In genomic region chr19:47497736-47498135, GRCm38 (mm10) we compare ENCODE assay signal across 22 mouse cellular contexts. TPM values are rescaled to one million over a fixed set of nuclear protein-coding genes. Genes with fewer than 3 reads are reported as not detected.
DNase-seq lines count a peak whose midpoint lies in the region; ATAC-seq lines count a peak whose summit lies in the region.
"Had no signal": no experiment of that assay in that cellular context is flagged by ENCODE, and none has a peak within 500 bp of the region (broad histone marks: within the 10 kb centered on the region; RNA-seq: fewer than 3 reads in every experiment).

No protein-coding gene starts in this region.

- ATAC-seq in embryonic facial prominence, embryonic 13.5 days (ENCODE audit: insufficient number of reproducible peaks, insufficient read depth, low FRiP score, low TSS enrichment, low read depth), result no peak
- ATAC-seq in limb, embryonic 13.5 days (ENCODE audit: low FRiP score, low read depth), result peak; percentile 29; the same call in 1 of the 2 replicates
- ATAC-seq: CD4-positive, CD25-positive, alpha-beta regulatory T cell, adult 4 months; forebrain, embryonic 14.5 days had no signal

- no peaks in the 10 kb centered on the region for H3K27me3 ChIP-seq in embryonic facial prominence, embryonic 13.5 days
- no peaks in the 10 kb centered on the region for H3K27me3 ChIP-seq in embryonic facial prominence, embryonic 10.5 days (replicated peaks; ENCODE audit: low read depth, poor library complexity, severe bottlenecking)
- no peaks in the 10 kb centered on the region for H3K27me3 ChIP-seq in limb, embryonic 13.5 days
- H3K27me3 ChIP-seq: heart, embryonic 15.5 days; hindbrain, embryonic 13.5 days had no signal

- DNase-seq in embryonic facial prominence, embryonic 10.5 days (ENCODE audit: low spot score), result no peak
- DNase-seq in forelimb bud, embryonic 11.5 days (ENCODE audit: low read depth, low spot score), result peak; percentile 46
- DNase-seq in MN1 (ENCODE audit: low spot score), result no peak
- DNase-seq in cerebellum, postnatal 4 days (ENCODE audit: low spot score in 2 of 2), result no peak
- DNase-seq in gastrocnemius, postnatal 25 days, result no peak
- DNase-seq: adrenal gland, postnatal 10 days; B cell, adult 2 months; cerebellum, adult 11 months; cerebellum, adult 8-10 months; cerebellum, postnatal 25 days; gastrocnemius, postnatal 10 days; heart, adult 2 months; heart, postnatal 14 days had no signal

- H3K4me3 ChIP-seq in embryonic facial prominence, embryonic 13.5 days, result no peak overlapping the region
- H3K4me3 ChIP-seq in embryonic facial prominence, embryonic 10.5 days, result no peak overlapping the region
- no peak overlapping the region for H3K4me3 ChIP-seq in limb, embryonic 13.5 days
- H3K4me3 ChIP-seq: heart, adult 2 months; heart, embryonic 15.5 days; hindbrain, embryonic 13.5 days had no signal

- WGBS in embryonic facial prominence, embryonic 13.5 days, result 84% methylated on average over 6 of the region's 6 CpGs
- WGBS in embryonic facial prominence, embryonic 10.5 days, result 94% methylated on average over 6 of the region's 6 CpGs
- WGBS in limb, embryonic 13.5 days, result 35% methylated on average over 6 of the region's 6 CpGs

- no peak overlapping the region for H3K9ac ChIP-seq in embryonic facial prominence, embryonic 13.5 days
- no peak overlapping the region for H3K9ac ChIP-seq in limb, embryonic 13.5 days
- H3K9ac ChIP-seq: heart, embryonic 15.5 days; hindbrain, embryonic 13.5 days had no signal

- no peak overlapping the region for H3K4me2 ChIP-seq in embryonic facial prominence, embryonic 13.5 days
- no peak overlapping the region for H3K4me2 ChIP-seq in limb, embryonic 13.5 days (replicated peaks)
- H3K4me2 ChIP-seq: heart, embryonic 11.5 days; heart, embryonic 15.5 days; hindbrain, embryonic 13.5 days had no signal

- H3K4me1 ChIP-seq in embryonic facial prominence, embryonic 13.5 days, result peaks cover 45% of the 10 kb centered on the region
- H3K4me1 ChIP-seq in embryonic facial prominence, embryonic 10.5 days, result peaks cover 29% of the 10 kb centered on the region
- peaks cover 41% of the 10 kb centered on the region for H3K4me1 ChIP-seq in limb, embryonic 13.5 days

- peaks cover 16% of the 10 kb centered on the region for H3K36me3 ChIP-seq in embryonic facial prominence, embryonic 13.5 days
- peaks cover 13% of the 10 kb centered on the region for H3K36me3 ChIP-seq in embryonic facial prominence, embryonic 10.5 days (replicated peaks)
- peaks cover 6% of the 10 kb centered on the region for H3K36me3 ChIP-seq in limb, embryonic 13.5 days
- H3K36me3 ChIP-seq: heart, embryonic 15.5 days had no signal

- peak overlapping the region; percentile 48; the same call in 1 of the 2 replicates for H3K27ac ChIP-seq in embryonic facial prominence, embryonic 13.5 days
- H3K27ac ChIP-seq in embryonic facial prominence, embryonic 10.5 days (replicated peaks), result no peak overlapping the region
- H3K27ac ChIP-seq in limb, embryonic 13.5 days, result no peak overlapping the region; the same call in 1 of the 2 replicates
- H3K27ac ChIP-seq: heart, adult 2 months; heart, embryonic 15.5 days; hindbrain, embryonic 13.5 days; hindbrain, postnatal 0 days had no signal

- no peaks in the 10 kb centered on the region for H3K9me3 ChIP-seq in embryonic facial prominence, embryonic 13.5 days
- no peaks in the 10 kb centered on the region for H3K9me3 ChIP-seq in embryonic facial prominence, embryonic 10.5 days
- no peaks in the 10 kb centered on the region for H3K9me3 ChIP-seq in limb, embryonic 13.5 days
- H3K9me3 ChIP-seq: G1E; heart, embryonic 15.5 days; hindbrain, embryonic 13.5 days had no signal

RNA-seq across cellular contexts. Expression of gene Sh3pxd2a, which starts 33.5 kb away (rescaled TPM):
- polyA plus RNA-seq in embryonic facial prominence, embryonic 13.5 days (2015; fragmentation: Nextera tagmentation; extraction: Ambion mirVana), result 9.4 and 10.0 TPM in 2 replicates
- polyA plus RNA-seq in embryonic facial prominence, embryonic 10.5 days (2016; fragmentation: Nextera tagmentation; extraction: Ambion mirVana), result 2.6 and 2.9 TPM in 2 replicates
- 8.9 and 10.1 TPM in 2 replicates for polyA plus RNA-seq in limb, embryonic 13.5 days (2015; fragmentation: Nextera tagmentation; extraction: Ambion mirVana)
- total RNA-seq in gastrocnemius, postnatal 25 days (2021), result 10 to 100 TPM; 37.8 to 46.3 TPM
- polyA plus RNA-seq: G1E had no signal

RNA-seq across cellular contexts. Expression of gene Stn1, which starts 39.6 kb away (rescaled TPM):
- 58.2 and 59.5 TPM in 2 replicates for polyA plus RNA-seq in embryonic facial prominence, embryonic 13.5 days (2015; fragmentation: Nextera tagmentation; extraction: Ambion mirVana)
- polyA plus RNA-seq in embryonic facial prominence, embryonic 10.5 days (2016; fragmentation: Nextera tagmentation; extraction: Ambion mirVana), result 68.3 and 70.6 TPM in 2 replicates
- 55.5 and 58.0 TPM in 2 replicates for polyA plus RNA-seq in limb, embryonic 13.5 days (2015; fragmentation: Nextera tagmentation; extraction: Ambion mirVana)
- total RNA-seq in gastrocnemius, postnatal 25 days (2021), result 1 to 10 TPM; 5.8 to 6.0 TPM
